In genomic region chr17:67506466-67506865, GRCm38 (mm10) we compare ENCODE assay signal across 12 mouse cellular contexts.
"Had no signal": no experiment of that assay in that cellular context is flagged by ENCODE, and none has a peak within 500 bp of the region (broad histone marks: within the 10 kb centered on the region; RNA-seq: fewer than 3 reads in every experiment).

No protein-coding gene starts in this region.

- H3K4me3 ChIP-seq: limb, embryonic 12.5 days; liver, embryonic 13.5 days; midbrain, embryonic 13.5 days; stomach, embryonic 15.5 days had no signal

- H3K9ac ChIP-seq: limb, embryonic 12.5 days; liver, embryonic 13.5 days; liver, postnatal 0 days; midbrain, embryonic 13.5 days; stomach, embryonic 15.5 days had no signal

- H3K27ac ChIP-seq: limb, embryonic 12.5 days; liver, embryonic 13.5 days; midbrain, embryonic 13.5 days; stomach, embryonic 15.5 days had no signal

- H3K4me1 ChIP-seq: stomach, embryonic 15.5 days had no signal

- ATAC-seq: liver, postnatal 0 days; midbrain, embryonic 13.5 days had no signal

- DNase-seq: kidney, postnatal 36 days; layer of hippocampus, adult 9-11 months; layer of hippocampus, postnatal 36 days; liver; liver, embryonic 13.5 days; liver, postnatal 0 days; lung, postnatal 36 days; right cerebral cortex, postnatal 14 days; thymus, postnatal 4 days had no signal

- H3K4me2 ChIP-seq: limb, embryonic 12.5 days; liver, embryonic 13.5 days; midbrain, embryonic 13.5 days; stomach, embryonic 15.5 days had no signal

- H3K9me3 ChIP-seq: limb, embryonic 12.5 days; liver, embryonic 13.5 days; midbrain, embryonic 13.5 days; stomach, embryonic 15.5 days had no signal

- H3K36me3 ChIP-seq: limb, embryonic 12.5 days; liver, embryonic 13.5 days; midbrain, embryonic 13.5 days; stomach, embryonic 15.5 days had no signal

- H3K27me3 ChIP-seq: limb, embryonic 12.5 days; liver, embryonic 13.5 days; stomach, embryonic 15.5 days had no signal
